Mouse (Mus musculus) spleen, postnatal 10 days (tissue): ENCODE results near the gene Bmp8a.
"Not testable (repeated sequence)": the region's sequence is repeated elsewhere in the genome, so short reads cannot be mapped to it uniquely, and the experiment has no call there.

Source experiments
- DNase-seq, 2 experiments: peaks; one replicate each; pipeline ENCODE4 v3.0.0; 2021 to 2022; ENCODE audit warnings: low spot score in 2 of 2

Gene Bmp8a

GRCm38 (mm10) chr4:123331326-123331725 lies 11.7 kb downstream of the Bmp8a start:
- no peak for DNase-seq

- DNase-seq = no peak
Observed at GRCm38 (mm10) chr4:123328946-123329345, 14.1 kb downstream of the Bmp8a start.

DNA sequence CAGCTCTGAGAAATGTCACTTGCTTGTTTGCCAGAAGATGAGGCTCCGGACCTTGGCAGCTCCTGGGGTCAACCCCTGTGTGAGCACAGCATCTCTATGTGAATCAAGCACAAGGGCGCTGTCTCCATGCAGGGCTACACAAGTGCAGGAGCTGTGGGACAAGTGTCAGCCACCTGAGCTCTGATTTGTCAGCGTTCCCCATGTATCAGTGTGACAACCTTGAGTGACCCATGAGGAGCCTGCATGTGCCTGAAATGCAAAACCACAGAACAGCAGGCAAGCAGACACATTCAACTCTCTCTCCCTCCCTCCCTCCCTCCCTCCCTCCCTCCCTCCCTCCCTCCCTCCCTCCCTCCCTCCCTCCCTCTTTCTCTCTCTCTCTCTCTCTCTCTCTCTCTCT lies 15.4 kb downstream of the Bmp8a start:
- no peak for DNase-seq

DNA sequence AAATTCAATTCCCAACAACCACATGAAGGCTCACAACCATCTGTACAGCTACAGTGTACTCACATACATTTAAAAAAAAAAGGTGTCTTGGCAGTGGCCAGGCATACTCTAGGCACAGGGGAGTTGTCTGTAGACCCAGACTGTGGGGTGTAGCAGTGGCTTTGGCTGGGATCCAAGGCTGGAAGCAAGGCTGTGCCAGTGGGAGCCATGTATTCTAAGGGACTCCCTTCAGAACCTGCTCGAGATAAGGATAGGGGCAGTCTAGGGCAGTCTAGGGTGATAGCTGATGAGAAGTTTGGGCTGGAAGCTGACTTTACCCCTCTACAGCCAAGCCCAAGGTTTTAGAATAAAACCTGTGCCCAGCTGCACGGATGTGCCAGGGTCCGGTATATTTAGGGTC lies 17.0 kb downstream of the Bmp8a start:
- no peak for DNase-seq

DNA sequence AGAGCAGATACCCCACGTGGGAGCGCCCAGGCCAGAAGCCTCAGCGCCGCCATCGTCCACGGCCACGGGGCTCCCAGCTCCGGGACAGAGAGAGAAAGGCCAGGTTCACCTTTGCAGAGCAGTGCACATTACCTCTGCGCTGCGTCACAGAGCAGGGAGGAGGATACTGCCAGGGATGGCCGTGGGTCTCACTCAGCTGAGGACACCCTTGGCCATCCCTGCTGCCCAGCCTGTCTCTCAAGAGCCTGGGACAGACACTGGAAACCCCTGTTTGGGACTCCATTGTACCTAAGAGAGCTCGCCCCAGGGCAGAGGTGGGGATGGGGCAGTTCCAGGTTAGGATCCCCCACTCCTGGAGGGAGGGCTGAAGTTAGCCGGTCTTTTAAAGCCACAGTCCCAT lies 19.5 kb downstream of the Bmp8a start, which contains the start of gene Oxct2a:
TSS of gene Oxct2a (minus strand) at position 101 of the 400 bp plus-strand sequence.
- no peak for DNase-seq

GRCm38 (mm10) chr4:123322910-123323309 lies 20.1 kb downstream of the Bmp8a start:
- not testable (repeated sequence) for DNase-seq

GRCm38 (mm10) chr4:123314497-123314896 lies 28.6 kb downstream of the Bmp8a start:
- no peak for DNase-seq

DNA sequence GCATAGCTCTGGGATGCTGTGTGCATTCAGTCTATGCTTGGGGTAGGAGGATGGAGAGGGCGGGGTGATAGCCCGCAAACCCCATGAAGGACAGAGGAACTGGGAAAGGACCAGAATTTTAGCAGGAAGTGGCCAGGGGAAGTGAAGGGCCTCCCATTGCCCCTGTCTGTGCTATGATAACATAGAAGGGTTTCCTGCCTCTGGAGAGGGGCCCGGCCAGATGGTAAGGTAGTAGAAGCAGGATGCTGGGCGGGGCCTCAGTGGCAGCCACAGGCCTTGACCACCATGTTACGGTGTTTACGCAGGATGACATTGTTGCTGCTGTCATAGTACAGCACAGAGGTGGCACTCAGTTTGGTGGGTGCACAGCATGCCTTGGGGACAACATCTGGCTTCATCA lies 30.0 kb downstream of the Bmp8a start:
- no peak for DNase-seq

GRCm38 (mm10) chr4:123311845-123312244 lies 31.2 kb downstream of the Bmp8a start:
- no peak for DNase-seq

DNA sequence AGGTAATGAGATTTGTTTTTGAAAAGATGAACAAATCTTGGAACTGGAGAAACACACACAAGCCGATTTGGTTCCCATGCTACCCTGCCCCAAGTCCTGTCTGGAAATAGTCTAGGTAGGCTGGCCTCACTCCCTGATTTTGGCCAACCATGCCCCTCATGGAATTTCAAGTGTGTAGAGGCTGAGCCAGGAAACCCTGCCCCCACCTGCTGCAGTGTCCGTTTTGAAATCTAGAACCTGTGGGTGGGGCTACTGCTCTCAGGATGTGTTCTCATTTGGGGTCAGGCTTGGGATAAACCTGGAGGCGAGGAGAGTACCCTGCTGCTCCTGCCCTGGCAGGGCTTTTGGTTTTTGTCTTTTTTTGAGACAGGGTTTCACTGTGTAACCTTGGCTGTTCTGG lies 34.8 kb downstream of the Bmp8a start:
- no peak for DNase-seq

- DNase-seq = no peak
Observed at GRCm38 (mm10) chr4:123306999-123307398, 36.1 kb downstream of the Bmp8a start.

DNA sequence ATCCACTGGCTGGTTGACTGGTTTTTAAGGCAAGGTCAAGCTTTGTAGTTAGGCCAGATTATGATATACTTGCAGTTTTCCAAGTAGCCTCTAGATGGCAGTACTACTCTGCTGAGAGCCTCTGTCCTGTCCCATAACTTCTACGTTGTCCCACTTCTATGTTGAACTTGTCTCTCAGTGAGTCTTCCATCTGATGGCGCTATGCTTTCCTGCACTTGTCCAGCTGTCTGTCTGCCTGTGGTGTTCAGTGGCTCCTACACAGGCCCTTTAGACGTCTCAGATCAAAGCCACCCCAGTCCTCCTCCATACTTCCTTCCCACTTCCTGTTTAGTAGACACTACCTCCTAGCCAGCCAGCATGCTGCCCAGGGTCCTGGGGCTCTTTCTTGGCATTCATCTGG lies 37.3 kb downstream of the Bmp8a start:
- peak in 1 of 2 experiments; percentile 47 for DNase-seq

- no peak for DNase-seq
Observed at GRCm38 (mm10) chr4:123298980-123299670, 43.9 kb downstream of the Bmp8a start.

DNA sequence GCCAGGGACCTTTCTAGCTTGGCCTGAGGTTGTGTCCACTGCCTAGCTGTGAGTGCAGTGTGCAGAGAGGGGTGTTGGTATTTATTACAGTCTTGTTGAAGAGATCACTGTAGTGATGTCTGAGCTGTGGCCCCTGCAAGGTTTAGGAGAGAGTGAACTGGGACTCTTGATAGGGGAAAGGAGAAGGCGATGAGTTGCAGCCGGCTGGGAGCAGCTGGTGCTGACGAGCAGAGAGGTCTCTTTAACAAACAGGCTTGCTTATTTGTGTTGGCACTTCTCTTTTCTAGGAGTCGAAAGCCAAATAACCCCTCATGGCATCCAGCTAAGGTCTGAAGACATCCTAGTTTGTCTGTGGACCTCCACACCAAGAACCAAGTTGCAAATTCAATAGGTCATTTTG lies 44.8 kb downstream of the Bmp8a start:
- no peak for DNase-seq

GRCm38 (mm10) chr4:123297195-123297960 lies 45.7 kb downstream of the Bmp8a start:
- DNase-seq = no peak

DNA sequence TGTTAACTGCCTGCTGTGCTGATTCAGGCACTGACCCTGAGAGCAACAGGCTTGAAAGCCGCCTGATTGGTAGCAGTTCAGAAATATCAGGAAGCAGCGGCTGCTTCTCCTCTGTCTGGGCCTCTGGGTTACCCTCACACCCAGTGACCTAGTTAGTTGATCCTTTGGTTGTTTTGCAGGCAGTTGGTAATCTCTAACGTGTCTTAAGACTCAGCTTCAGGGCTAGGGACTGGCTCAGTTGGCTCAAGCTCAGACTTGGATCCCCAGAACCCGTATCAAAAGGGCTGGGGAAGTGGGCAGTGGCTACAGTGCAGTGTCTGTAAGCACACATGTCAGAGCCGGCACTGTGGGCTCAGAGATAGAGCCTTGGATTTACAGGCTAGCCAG lies 46.9 kb downstream of the Bmp8a start:
- DNase-seq = no peak

DNA sequence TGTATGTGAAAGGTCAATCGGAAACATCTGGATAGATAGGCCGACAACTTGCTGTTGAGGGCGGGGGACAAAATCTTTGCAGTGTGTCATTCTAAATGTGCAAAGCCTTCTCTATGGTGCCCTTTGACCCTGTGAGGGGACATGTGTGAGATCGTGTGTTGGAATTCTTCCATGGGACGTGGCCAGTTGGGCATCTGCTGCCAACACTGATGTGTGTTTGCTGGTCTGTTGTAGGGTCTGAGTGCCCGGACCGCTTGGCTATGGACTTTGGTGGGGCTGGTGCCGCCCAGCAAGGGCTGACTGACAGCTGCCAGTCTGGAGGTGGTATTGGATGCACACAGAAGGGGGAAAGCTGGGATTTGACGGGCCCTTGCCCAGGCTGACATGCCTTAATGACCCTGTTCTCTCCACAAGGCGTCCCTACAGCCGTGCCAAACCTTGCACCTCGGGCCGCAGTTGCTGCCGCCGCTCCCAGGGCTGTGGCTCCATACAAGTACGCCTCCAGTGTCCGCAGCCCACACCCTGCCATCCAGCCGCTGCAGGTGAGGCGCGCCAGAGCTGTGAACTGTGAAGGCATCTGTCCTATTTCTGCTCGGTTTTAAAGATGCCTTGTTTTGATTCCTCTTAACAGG lies 47.4 kb downstream of the Bmp8a start:
- DNase-seq = no peak

DNA sequence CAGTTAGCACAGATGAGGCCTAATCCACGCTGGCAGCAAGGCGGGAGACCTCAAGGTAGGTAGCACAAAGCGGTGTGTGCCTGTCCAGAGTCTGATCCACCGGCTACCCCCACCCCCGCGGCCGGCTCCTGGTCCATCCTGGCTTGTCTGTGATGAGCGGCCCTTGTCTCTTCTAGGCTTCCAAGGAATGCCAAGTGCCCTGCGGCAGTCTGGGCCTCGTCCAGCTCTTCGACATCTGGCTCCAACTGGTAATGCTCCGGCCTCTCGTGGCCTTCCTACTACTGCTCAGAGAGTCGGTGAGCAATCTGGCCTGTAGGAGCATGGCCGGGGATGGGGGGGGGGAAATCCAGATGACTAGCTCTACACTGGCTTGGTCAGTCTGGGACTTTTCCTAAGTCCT lies 48.0 kb downstream of the Bmp8a start:
- DNase-seq = not testable (repeated sequence)

- no peak for DNase-seq
Observed at GRCm38 (mm10) chr4:123293661-123294443, 49.2 kb downstream of the Bmp8a start.

DNA sequence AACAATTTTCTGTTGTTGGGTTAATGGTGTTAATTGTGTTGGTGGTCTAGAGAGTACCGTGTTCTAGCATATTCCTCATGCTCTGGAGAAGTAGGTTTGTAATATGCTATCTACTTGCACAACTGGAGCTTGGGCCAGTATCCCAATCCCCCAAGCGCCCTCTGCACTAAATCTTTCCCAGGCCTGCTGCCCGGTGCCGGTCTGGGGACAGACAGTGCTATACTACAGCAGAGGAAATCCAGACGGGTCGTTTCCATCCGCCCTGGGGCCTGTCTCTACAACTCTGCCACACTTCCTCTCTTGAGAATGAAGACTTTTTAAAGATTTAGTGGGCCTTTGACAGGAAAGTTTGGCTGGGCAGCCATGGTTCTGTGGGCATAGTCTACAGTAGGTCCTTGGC lies 50.1 kb downstream of the Bmp8a start:
- DNase-seq = no peak

DNA sequence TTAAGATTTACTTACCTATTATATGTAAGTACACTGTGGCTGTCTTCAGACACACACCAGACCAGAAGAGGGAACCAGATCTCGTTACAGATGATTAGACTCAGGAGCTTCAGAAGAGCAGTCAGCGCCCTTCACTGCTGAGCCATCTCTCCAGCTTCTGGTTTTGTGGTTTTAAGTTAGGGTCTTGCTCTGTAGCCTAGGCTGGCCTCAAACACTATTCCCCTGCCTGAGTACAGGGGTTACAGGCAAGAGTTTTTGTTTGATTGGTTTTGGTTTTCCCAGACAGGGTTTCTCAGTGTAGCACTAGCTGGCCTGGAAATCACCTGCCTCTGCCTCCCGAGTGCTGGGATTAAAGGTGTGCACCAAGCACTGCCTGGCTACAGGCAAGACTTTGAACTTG lies 50.7 kb downstream of the Bmp8a start:
- no peak for DNase-seq

GRCm38 (mm10) chr4:123289038-123289437 lies 54.0 kb downstream of the Bmp8a start:
- DNase-seq = no peak
